Mouse (Mus musculus) inflammation-experienced regulatory T-cells, adult 6 months (primary cell): ENCODE measurements around the gene Gm45785. TPM values are rescaled to one million over a fixed set of nuclear protein-coding genes. Genes with fewer than 3 reads are reported as not detected.
A peak's percentile ranks its signal among the peaks of the same experiment; 100 is the strongest.

Source experiments
- ATAC-seq: one replicate; pipeline ENCODE4 v1.8.0; 2017
- polyA plus RNA-seq, 3 experiments: library from polyadenylated mRNA; unstranded; fragments of 100-300 nt; shearing (Covaris generic); gene quantifications; one replicate each; pipeline ENCODE4 v1.2.1; 2017

Gene Gm45785
- polyA plus RNA-seq, 3 experiments from 2014 or later = not detected

- ATAC-seq = peak; percentile 26
Observed at GRCm38 (mm10) chr7:140857550-140858505, 1.7 kb upstream of the Gm45785 start, which contains the start of gene Bet1l. Gene Bet1l, minus strand, starts transcription at chr7:140857577.

GRCm38 (mm10) chr7:140856785-140857549 lies 836 bp upstream of the Gm45785 start, which contains the start of gene Ric8a:
Gene Ric8a, plus strand, starts transcription at chr7:140856957.
- ATAC-seq = peak; percentile 65

GRCm38 (mm10) chr7:140855181-140855580 lies 950 bp downstream of the Gm45785 start:
- ATAC-seq = no peak

GRCm38 (mm10) chr7:140854483-140854882 lies 1.6 kb downstream of the Gm45785 start:
- no peak for ATAC-seq

- ATAC-seq = no peak
Observed at GRCm38 (mm10) chr7:140853386-140853785, 2.7 kb downstream of the Gm45785 start.

GRCm38 (mm10) chr7:140851916-140852315 lies 4.2 kb downstream of the Gm45785 start:
- ATAC-seq = no peak

- ATAC-seq = no peak
Observed at GRCm38 (mm10) chr7:140848591-140848990, 7.5 kb downstream of the Gm45785 start.

- ATAC-seq = no peak
Observed at GRCm38 (mm10) chr7:140847755-140848580, 8.2 kb downstream of the Gm45785 start, which contains the start of gene Odf3. Gene Odf3, plus strand, starts transcription at chr7:140847805.

GRCm38 (mm10) chr7:140846676-140847075 lies 9.5 kb downstream of the Gm45785 start:
- ATAC-seq = no peak

GRCm38 (mm10) chr7:140845683-140846082 lies 10.4 kb downstream of the Gm45785 start:
- no peak for ATAC-seq

- peak; percentile 87 for ATAC-seq
Observed at GRCm38 (mm10) chr7:140844905-140845665, 11.0 kb downstream of the Gm45785 start, which contains the start of gene Scgb1c1. Gene Scgb1c1, plus strand, starts transcription at chr7:140845547.

GRCm38 (mm10) chr7:140843806-140844205 lies 12.3 kb downstream of the Gm45785 start:
- ATAC-seq = no peak

GRCm38 (mm10) chr7:140840750-140841735 lies 15.1 kb downstream of the Gm45785 start:
- no peak for ATAC-seq

GRCm38 (mm10) chr7:140839556-140839955 lies 16.6 kb downstream of the Gm45785 start:
- ATAC-seq = no peak

GRCm38 (mm10) chr7:140836243-140837115 lies 19.7 kb downstream of the Gm45785 start:
- no peak for ATAC-seq

- ATAC-seq = no peak
Observed at GRCm38 (mm10) chr7:140835758-140836087, 20.4 kb downstream of the Gm45785 start.

GRCm38 (mm10) chr7:140834968-140835757 lies 21.0 kb downstream of the Gm45785 start, which contains the start of gene Urah:
Gene Urah, plus strand, starts transcription at chr7:140835018.
- ATAC-seq = no peak

GRCm38 (mm10) chr7:140833341-140833740 lies 22.8 kb downstream of the Gm45785 start:
- ATAC-seq = no peak
